Mouse (Mus musculus): Measurements from ENCODE around the gene Dnajc25.

DNA sequence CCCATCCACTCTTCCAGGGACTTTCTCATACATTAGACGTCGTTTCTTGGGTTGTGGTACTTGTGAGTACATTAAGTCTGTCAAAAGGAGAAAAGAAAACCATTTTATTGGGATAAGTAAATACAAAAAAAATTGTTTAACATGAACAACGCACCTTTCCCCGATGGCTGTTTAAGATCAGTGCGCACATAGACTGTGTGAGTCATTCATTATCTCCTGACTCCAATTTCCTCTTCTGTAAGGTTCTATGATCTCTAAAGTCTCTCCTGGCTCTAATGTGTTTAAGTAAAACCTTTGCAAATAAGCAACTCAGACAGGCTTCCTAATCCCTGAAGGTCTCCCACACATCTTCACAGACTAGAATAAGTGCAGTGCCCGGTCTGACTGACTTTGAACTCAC lies 49.0 kb downstream of the Dnajc25 start:
- TF ChIP-seq EP300 (IDR thresholded peaks at IDR 0.05; ENCODE audit: insufficient read depth, low read depth, low read length) (no peak), POLR2A (IDR thresholded peaks at IDR 0.05; ENCODE audit: insufficient read depth, low read depth, low read length) (no peak), CTCF (IDR thresholded peaks at IDR 0.05) (no peak)

Data from heart, adult 2 months (tissue).